Comparison of ENCODE assay signal across 19 mouse cellular contexts in the genomic region with DNA sequence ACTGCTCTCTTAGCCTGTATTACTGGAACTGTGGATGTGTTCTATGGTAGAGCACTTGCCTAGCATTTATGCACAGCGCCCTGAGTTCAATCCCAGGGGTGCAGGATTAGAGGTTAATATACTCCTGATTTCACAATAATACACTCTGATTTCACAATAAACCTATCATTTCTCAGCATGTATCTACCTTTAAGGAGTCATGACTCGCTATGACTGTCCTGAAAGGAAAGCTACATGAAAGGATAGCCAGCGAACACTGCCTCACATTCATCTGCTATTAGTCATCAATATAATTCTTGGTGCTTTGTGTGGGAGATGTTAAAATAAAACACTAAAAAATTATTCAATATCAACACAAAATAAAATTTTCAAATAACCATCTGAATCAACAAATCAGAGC. TPM values are rescaled to one million over a fixed set of nuclear protein-coding genes. Genes with fewer than 3 reads are reported as not detected.
"Had no signal": no experiment of that assay in that cellular context is flagged by ENCODE, and none has a peak within 500 bp of the region (broad histone marks: within the 10 kb centered on the region; RNA-seq: fewer than 3 reads in every experiment).

No protein-coding gene starts in this region.

- H3K27me3 ChIP-seq: heart, embryonic 12.5 days; hindbrain, embryonic 13.5 days; hindbrain, embryonic 15.5 days; kidney, embryonic 15.5 days; limb, embryonic 12.5 days; liver, embryonic 12.5 days had no signal

- ATAC-seq: hindbrain, postnatal 0 days; intestine, embryonic 16.5 days; liver, embryonic 12.5 days had no signal

- DNase-seq: gastrocnemius, postnatal 14 days; gastrocnemius, postnatal 36 days; heart, adult 18-20 months; heart, postnatal 10 days; heart, postnatal 36 days; kidney, adult 11 months; kidney, adult 9 months; kidney, postnatal 25 days; kidney, postnatal 4 days; liver had no signal

RNA-seq across cellular contexts. Expression of a gene that starts 25.4 kb away (rescaled TPM):
- total RNA-seq: hematopoietic stem cell, adult 5-6 weeks had no signal
